Mouse (Mus musculus) heart, adult 11 months (tissue): ENCODE measurements at regions not wholly inside any gene's neighbourhood (a gene's known extent, or its start where the extent isn't known, plus 50 kb on each side); places are given as distances from the start of the nearest gene placed in this dataset.
A peak's percentile ranks its signal among the peaks of the same experiment; 100 is the strongest.

Source experiments
- DNase-seq: peaks from one replicate; pipeline ENCODE4 v3.0.0; 2022

GRCm38 (mm10) chr5:69665555-69665954 is 73.4 kb upstream of the Gnpda2 start:
- DNase-seq = no peak

GRCm38 (mm10) chr5:69663961-69664360 is 71.8 kb upstream of the Gnpda2 start:
- DNase-seq = peak; percentile 92
